Mouse (Mus musculus) bone marrow macrophage, adult 2 months (primary cell): ENCODE data around the gene Pecam1.

Experiments used
- CTCF ChIP-seq: IDR thresholded peaks from 2 replicates; pipeline ENCODE4 v1.5.1; 2012; ENCODE audit warnings: low read depth, mild to moderate bottlenecking, low read length, moderate library complexity
- POLR2A ChIP-seq: IDR thresholded peaks from 2 replicates; pipeline ENCODE4 v1.6.1; 2012; ENCODE audit warnings: mild to moderate bottlenecking, low read depth, low read length, borderline replicate concordance

DNA sequence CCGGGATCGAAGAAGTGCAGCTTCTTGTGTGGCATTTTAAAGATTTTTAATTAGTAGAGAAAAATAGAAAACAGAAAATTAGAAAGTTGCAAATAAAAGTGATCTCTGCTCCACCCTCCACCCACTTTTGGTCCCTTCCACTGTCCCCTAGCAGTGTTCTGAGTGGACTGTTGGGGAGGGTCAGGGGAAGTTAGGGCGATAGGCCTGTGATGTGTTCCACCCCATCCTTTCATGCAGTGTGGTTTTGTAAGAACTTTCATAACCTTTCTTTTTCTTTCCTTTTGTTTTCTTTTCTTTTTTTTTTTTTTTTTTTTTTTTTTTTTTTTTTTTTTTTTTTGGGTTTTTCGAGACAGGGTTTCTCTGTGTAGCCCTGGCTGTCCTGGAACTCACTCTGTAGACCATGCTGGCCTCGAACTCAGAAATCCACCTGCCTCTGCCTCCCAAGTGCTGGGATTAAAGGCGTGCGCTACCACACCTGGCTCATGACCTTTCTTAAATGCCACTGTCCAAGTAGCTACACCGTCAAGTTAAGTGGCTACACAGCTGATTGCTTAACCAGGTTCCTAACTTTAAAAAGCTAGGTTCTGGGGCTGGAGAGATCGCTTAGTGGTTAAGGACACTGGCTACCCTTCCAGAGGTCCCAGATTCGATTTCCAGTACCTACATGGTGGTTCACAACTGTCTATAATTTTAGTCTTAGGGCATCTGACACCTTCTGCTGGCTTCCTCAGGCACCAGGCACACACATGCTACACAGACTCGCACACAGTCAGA lies 87.6 kb downstream of the Pecam1 start:
- TF ChIP-seq CTCF, result no peak
- TF ChIP-seq POLR2A, result no peak
